Mouse (Mus musculus) CH12.LX (cell line): ENCODE data around the gene Rpl13a. TPM values are rescaled to one million over a fixed set of nuclear protein-coding genes. Genes with fewer than 3 reads are reported as not detected.

Source experiments
- DNase-seq: peaks from one replicate; pipeline ENCODE4 v3.0.0-alpha.2; 2013; ENCODE audit errors: extremely low read depth
- H3K27ac ChIP-seq: 2 replicates; pipeline ENCODE4 v1.5.1; 2012; ENCODE audit warnings: low read depth, mild to moderate bottlenecking, control low read depth, moderate library complexity; ENCODE audit not compliant: insufficient read depth
- H3K27me3 ChIP-seq: replicated peaks from 2 replicates; pipeline ENCODE3; 2012; ENCODE audit warnings: inconsistent platforms
- H3K36me3 ChIP-seq, 2 experiments: replicated peaks in 1 of 2; 2 replicates each; pipeline versions ENCODE3 to v1.6.1; 2012; ENCODE audit warnings: inconsistent platforms in 1 of 2, low read length in 1 of 2, mild to moderate bottlenecking in 1 of 2, mixed read lengths in 1 of 2, moderate library complexity in 1 of 2; ENCODE audit not compliant: control insufficient read depth in 1 of 2, insufficient read depth in 1 of 2
- H3K4me1 ChIP-seq, 2 experiments: 2 replicates each; pipeline ENCODE4 v1.6.1; 2012; ENCODE audit warnings: inconsistent platforms in 1 of 2, moderate library complexity in 1 of 2; ENCODE audit not compliant: insufficient read depth in 2 of 2, control insufficient read depth in 1 of 2
- H3K4me2 ChIP-seq: 2 replicates; pipeline ENCODE4 v1.6.1; 2012; ENCODE audit warnings: low read depth, mild to moderate bottlenecking, control low read depth; ENCODE audit not compliant: poor library complexity, insufficient read depth, severe bottlenecking
- H3K4me3 ChIP-seq, 3 experiments: fragments of 150-350 bp in 1 of 3; sonication (generic) in 1 of 3; replicated peaks in 1 of 3; 2 replicates each; pipeline versions ENCODE3 to v1.5.1; 2011 to 2012; ENCODE audit warnings: low read depth in 2 of 3, low read length in 2 of 3, mild to moderate bottlenecking in 2 of 3, moderate library complexity in 2 of 3, control low read depth in 1 of 3, improper control_type of control experiment in 1 of 3, inconsistent platforms in 1 of 3, mixed read lengths in 1 of 3; ENCODE audit not compliant: poor library complexity in 1 of 3
- H3K79me2 ChIP-seq: replicated peaks from 2 replicates; pipeline ENCODE4 v1.6.1; 2012; ENCODE audit warnings: mild to moderate bottlenecking, moderate library complexity; ENCODE audit not compliant: control insufficient read depth, poor library complexity, insufficient read depth, severe bottlenecking; ENCODE audit errors: extremely low read depth
- H3K9ac ChIP-seq: 2 replicates; pipeline ENCODE4 v1.6.1; 2012; ENCODE audit warnings: low read depth, mild to moderate bottlenecking, control low read depth, moderate library complexity; ENCODE audit not compliant: insufficient read depth
- H3K9me3 ChIP-seq: replicated peaks from 2 replicates; pipeline ENCODE3; 2012; ENCODE audit warnings: low read length, inconsistent platforms, mixed read lengths
- BHLHE40 ChIP-seq: IDR thresholded peaks from 2 replicates; pipeline ENCODE4 v1.6.1; 2011; ENCODE audit warnings: mild to moderate bottlenecking, low read depth, low read length, improper control_type of control experiment
- CHD1 ChIP-seq: IDR thresholded peaks from 2 replicates; pipeline ENCODE4 v1.6.1; 2012; ENCODE audit warnings: low read depth, low read length, improper control_type of control experiment, inconsistent platforms
- CHD2 ChIP-seq: IDR thresholded peaks from 2 replicates; pipeline ENCODE4 v1.6.1; 2011; ENCODE audit warnings: low read length, improper control_type of control experiment
- ELF1 ChIP-seq: IDR thresholded peaks from 2 replicates; pipeline ENCODE4 v1.6.1; 2014; ENCODE audit warnings: low read depth, mild to moderate bottlenecking, inconsistent platforms, low read length, improper control_type of control experiment
- EP300 ChIP-seq: IDR thresholded peaks from 2 replicates; pipeline ENCODE4 v1.6.1; 2011; ENCODE audit warnings: low read length, improper control_type of control experiment
- HCFC1 ChIP-seq: IDR thresholded peaks from 2 replicates; pipeline ENCODE4 v1.6.1; 2012; ENCODE audit warnings: low read depth, mild to moderate bottlenecking, inconsistent platforms, low read length, improper control_type of control experiment
- IRF4 ChIP-seq: IDR thresholded peaks from 2 replicates; pipeline ENCODE4 v1.6.1; 2014; ENCODE audit warnings: low read depth, mild to moderate bottlenecking, inconsistent platforms, low read length, improper control_type of control experiment
- JUN ChIP-seq: IDR thresholded peaks from 2 replicates; pipeline ENCODE4 v1.6.1; 2011; ENCODE audit warnings: low read depth, mild to moderate bottlenecking, low read length, improper control_type of control experiment, moderate library complexity; ENCODE audit not compliant: insufficient read depth
- JUND ChIP-seq: conservative IDR thresholded peaks from 2 replicates; pipeline ENCODE4 v1.6.1; 2011; ENCODE audit warnings: low read depth, low read length, improper control_type of control experiment
- MAFK ChIP-seq: IDR thresholded peaks from 2 replicates; pipeline ENCODE4 v1.6.1; 2011; ENCODE audit warnings: low read length, improper control_type of control experiment; ENCODE audit not compliant: insufficient replicate concordance
- MEF2A ChIP-seq: IDR thresholded peaks from 2 replicates; pipeline ENCODE4 v1.6.1; 2014; ENCODE audit warnings: low read depth, mild to moderate bottlenecking, inconsistent platforms, low read length, improper control_type of control experiment, borderline replicate concordance
- MXI1 ChIP-seq: IDR thresholded peaks from 2 replicates; pipeline ENCODE4 v1.6.1; 2011; ENCODE audit warnings: mild to moderate bottlenecking, low read depth, low read length, improper control_type of control experiment
- MYC ChIP-seq: IDR thresholded peaks from 2 replicates; pipeline ENCODE4 v1.6.1; 2011; ENCODE audit warnings: low read depth, mild to moderate bottlenecking, improper control_type of control experiment, low read length
- NELFE ChIP-seq: IDR thresholded peaks from 2 replicates; pipeline ENCODE4 v1.6.1; 2011; ENCODE audit warnings: low read depth, low read length, improper control_type of control experiment
- POLR2AphosphoS2 ChIP-seq: IDR thresholded peaks from 2 replicates; pipeline ENCODE4 v1.6.1; 2011; ENCODE audit warnings: low read depth, low read length, improper control_type of control experiment
- RAD21 ChIP-seq: IDR thresholded peaks from 2 replicates; pipeline ENCODE4 v1.6.1; 2011; ENCODE audit warnings: low read depth, mild to moderate bottlenecking, low read length, improper control_type of control experiment, moderate library complexity
- RCOR1 ChIP-seq: conservative IDR thresholded peaks from 2 replicates; pipeline ENCODE4 v1.6.1; 2012; ENCODE audit warnings: low read depth, mild to moderate bottlenecking, inconsistent platforms, low read length, improper control_type of control experiment
- SMC3 ChIP-seq: IDR thresholded peaks from 2 replicates; pipeline ENCODE4 v1.6.1; 2011; ENCODE audit warnings: low read depth, low read length, improper control_type of control experiment
- TBP ChIP-seq: conservative IDR thresholded peaks from 2 replicates; pipeline ENCODE4 v1.6.1; 2011; ENCODE audit warnings: low read depth, low read length, improper control_type of control experiment
- TCF12 ChIP-seq: IDR thresholded peaks from 2 replicates; pipeline ENCODE4 v1.6.1; 2014; ENCODE audit warnings: low read depth, mild to moderate bottlenecking, inconsistent platforms, low read length, improper control_type of control experiment
- UBTF ChIP-seq: IDR thresholded peaks from 2 replicates; pipeline ENCODE4 v1.6.1; 2012; ENCODE audit warnings: low read depth, mild to moderate bottlenecking, inconsistent platforms, low read length, improper control_type of control experiment, moderate library complexity
- USF1 ChIP-seq: IDR thresholded peaks from 2 replicates; pipeline ENCODE4 v1.6.1; 2014; ENCODE audit warnings: low read depth, mild to moderate bottlenecking, inconsistent platforms, low read length, improper control_type of control experiment
- ZC3H11A ChIP-seq: IDR thresholded peaks from 2 replicates; pipeline ENCODE4 v1.6.1; 2012; ENCODE audit warnings: low read depth, mild to moderate bottlenecking, inconsistent platforms, low read length, improper control_type of control experiment
- ZMIZ1 ChIP-seq: IDR thresholded peaks from 2 replicates; pipeline ENCODE4 v1.6.1; 2012; ENCODE audit warnings: low read depth, mild to moderate bottlenecking, inconsistent platforms, low read length, improper control_type of control experiment
- ZNF384 ChIP-seq: IDR thresholded peaks from 2 replicates; pipeline ENCODE4 v1.6.1; 2012; ENCODE audit warnings: low read depth, low read length, improper control_type of control experiment, inconsistent platforms
- dilution Hi-C: fragments of 300-500 bp; cut with MboI; formaldehyde crosslinking; loops from 2 replicates; pipeline ENCODE4 v1.14.3; 2020; ENCODE audit warnings: low sequenced_read_pairs; ENCODE audit not compliant: extremely low pct_unique_long_range_greater_than_20kb, extremely low pct_ligation_motif_present
- in situ Hi-C: fragments of 300-500 bp; cut with MboI; formaldehyde crosslinking; loops from 3 replicates; pipeline ENCODE4 v1.14.3; 2019; ENCODE audit warnings: low sequenced_read_pairs, low pct_ligation_motif_present, low pct_unique_long_range_greater_than_20kb, mixed read lengths
- polyA plus RNA-seq: library from polyadenylated mRNA; unstranded; fragments of >175 nt; gene quantifications from 2 replicates; pipeline ENCODE4 v1.2.1, GENCODE M21; 2012; ENCODE audit warnings: low read depth; ENCODE audit not compliant: insufficient read length
- total RNA-seq, 2 experiments: library from RNA; depleted of rRNA; stranded (reverse); fragments of 300-350 nt in 1 of 2; fragments of >200 nt in 1 of 2; gene quantifications; 2 replicates each; pipeline ENCODE4 v1.2.3; 2012 to 2014

The Rpl13a gene
- total and polyA plus RNA-seq, 3 experiments = 2,822 to 5,043 (median 4,154) TPM

DNA sequence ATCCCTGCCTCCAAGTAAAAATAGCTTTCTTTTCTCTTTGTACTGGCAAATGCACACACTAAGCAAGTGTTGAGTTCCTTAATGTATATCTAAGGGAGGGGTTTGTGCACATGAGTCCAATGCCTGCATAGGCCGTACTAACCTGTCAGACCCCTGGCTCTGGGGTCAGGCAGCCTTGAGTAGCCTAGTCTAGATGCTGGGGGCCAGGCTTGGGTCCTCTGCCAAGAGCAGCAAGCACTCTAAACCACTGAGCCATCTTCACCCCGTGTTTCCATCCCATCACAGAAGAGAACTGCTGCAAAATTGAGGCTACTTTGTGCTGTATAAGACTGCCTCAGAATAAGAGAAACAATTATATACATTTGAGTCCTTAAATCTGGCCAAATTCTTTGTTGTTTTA lies 50.7 kb downstream of the Rpl13a start:
- H3K9me3 ChIP-seq = no peaks in the 10 kb centered on the region
- H3K27ac ChIP-seq = no peak overlapping the region
- dilution Hi-C loops = no loop called here
- H3K4me3 ChIP-seq = no peak overlapping the region
- H3K79me2 ChIP-seq = peaks cover 3% of the 10 kb centered on the region; the same call in 1 of the 2 replicates
- no peak for DNase-seq
- H3K27me3 ChIP-seq = no peaks in the 10 kb centered on the region
- H3K9ac ChIP-seq = no peak overlapping the region
- H3K4me1 ChIP-seq = peaks cover 4 to 11% of the 10 kb centered on the region in 2 experiments; a peak in 1 of 4 replicates
- in situ Hi-C loops = no loop called here
- no peak overlapping the region for H3K4me2 ChIP-seq
- H3K36me3 ChIP-seq = peaks cover 47 to 57% of the 10 kb centered on the region in 2 experiments
- TF ChIP-seq POLR2AphosphoS2 (no peak), JUN (no peak), ZC3H11A (no peak), ZMIZ1 (no peak), IRF4 (no peak), RAD21 (no peak), MYC (no peak), HCFC1 (no peak)

DNA sequence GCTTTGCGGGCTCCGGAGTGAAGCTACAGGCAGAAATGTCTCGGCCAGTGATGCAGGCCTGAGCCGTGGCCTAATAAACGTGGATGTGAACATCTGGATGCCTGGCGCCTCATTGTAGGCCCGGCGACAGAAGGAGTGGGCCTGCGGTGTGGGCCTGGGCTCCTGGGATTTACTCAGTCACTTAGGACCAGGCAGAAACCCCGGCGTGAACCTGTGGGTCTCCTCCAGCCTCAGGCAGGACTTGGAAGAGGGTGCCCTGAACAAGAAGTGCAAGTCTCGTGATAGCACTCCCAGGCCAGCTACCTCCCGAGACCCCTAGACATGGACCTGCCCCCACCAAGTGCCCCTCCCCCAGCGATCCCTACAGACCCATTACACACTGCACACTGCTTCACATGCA lies 51.2 kb downstream of the Rpl13a start:
- TF ChIP-seq SMC3 (no peak), ELF1 (no peak), TCF12 (no peak), ZNF384 (no peak), USF1 (no peak), CHD2 (no peak)
- TF ChIP-seq, all 38 proteins: peak for 0
- Histone ChIP-seq H3K4me1 (peaks cover 4 to 8% of the 10 kb centered on the region in 2 experiments; a peak in 1 of 4 replicates), H3K36me3 (peaks cover 47 to 58% of the 10 kb centered on the region in 2 experiments), H3K9ac (no peak overlapping the region), H3K4me2 (no peak overlapping the region), H3K27me3 (no peaks in the 10 kb centered on the region), H3K4me3 (no peak overlapping the region), H3K9me3 (no peaks in the 10 kb centered on the region), H3K79me2 (peaks cover 6% of the 10 kb centered on the region; the same call in 1 of the 2 replicates), H3K27ac (no peak overlapping the region)
- dilution Hi-C loops (no loop called here), in situ Hi-C loops (no loop called here)
- DNase-seq = no peak

DNA sequence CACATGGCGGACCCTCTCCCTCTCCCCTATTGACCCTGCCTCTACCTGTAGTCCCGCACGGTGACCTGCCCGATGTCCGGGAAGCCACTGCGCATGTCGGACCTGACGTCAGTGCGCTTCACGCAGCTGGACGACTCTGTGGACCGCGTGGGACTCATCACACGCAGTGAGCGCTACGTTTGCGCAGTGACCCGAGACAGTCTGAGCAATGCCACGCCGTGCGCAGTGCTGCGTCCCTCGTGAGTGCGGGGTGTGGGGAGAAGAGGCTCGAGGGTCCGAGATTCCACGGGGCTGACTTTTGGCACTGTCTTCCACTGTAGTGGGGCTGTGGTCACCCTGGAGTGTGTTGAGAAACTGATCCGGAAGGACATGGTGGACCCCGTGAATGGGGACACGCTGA lies 52.1 kb downstream of the Rpl13a start:
- dilution Hi-C loops (no loop called here), in situ Hi-C loops (no loop called here)
- DNase-seq = no peak
- peaks cover 4 to 8% of the 10 kb centered on the region in 2 experiments; a peak in 1 of 4 replicates for H3K4me1 ChIP-seq
- H3K4me3 ChIP-seq = no peak overlapping the region
- H3K9me3 ChIP-seq = no peaks in the 10 kb centered on the region
- TF ChIP-seq TBP (no peak), JUND (no peak), MYC (no peak), ZMIZ1 (no peak), BHLHE40 (no peak), CHD1 (no peak), MAFK (no peak), IRF4 (no peak), UBTF (no peak), HCFC1 (no peak), MXI1 (no peak), EP300 (no peak), NELFE (no peak), RCOR1 (no peak), ZC3H11A (no peak), CHD2 (no peak), MEF2A (no peak)
- no peak overlapping the region; the same call in 1 of the 2 replicates for H3K27ac ChIP-seq
- H3K4me2 ChIP-seq = no peak overlapping the region
- peaks cover 47 to 58% of the 10 kb centered on the region in 2 experiments for H3K36me3 ChIP-seq
- H3K79me2 ChIP-seq = peaks cover 9% of the 10 kb centered on the region; the same call in 1 of the 2 replicates
- no peaks in the 10 kb centered on the region for H3K27me3 ChIP-seq
- no peak overlapping the region for H3K9ac ChIP-seq
